Mouse (Mus musculus): Measurements from ENCODE around the gene Kdm8. TPM values are rescaled to one million over a fixed set of nuclear protein-coding genes. Genes with fewer than 3 reads are reported as not detected.

Kdm8 gene
- polyA plus RNA-seq, 1 experiment from 2014 or later, result 7.7 TPM

GRCm38 (mm10) chr7:125504618-125505017 lies 60.1 kb downstream of the Kdm8 start:
- 93% methylated on average over 5 of the region's 5 CpGs for WGBS
- H3K4me3 ChIP-seq (replicated peaks; ENCODE audit: low read depth, low read length), result no peak overlapping the region
- no peak overlapping the region for H3K27ac ChIP-seq
- no peaks in the 10 kb centered on the region for H3K4me1 ChIP-seq (replicated peaks; ENCODE audit: insufficient read depth, low read length)
- no peak overlapping the region for H3K4me2 ChIP-seq (ENCODE audit: low read length)
- TF ChIP-seq CTCF (IDR thresholded peaks at IDR 0.05; ENCODE audit: low read depth), result no peak
- H3K9me3 ChIP-seq (replicated peaks; ENCODE audit: low read length), result no peaks in the 10 kb centered on the region
- no peak overlapping the region for H3K9ac ChIP-seq (ENCODE audit: low read depth, low read length)
- no peaks in the 10 kb centered on the region for H3K27me3 ChIP-seq (ENCODE audit: insufficient read depth, low read length)
- no peak for DNase-seq (ENCODE audit: low spot score)
- no peaks in the 10 kb centered on the region for H3K36me3 ChIP-seq (ENCODE audit: insufficient read depth, low read length)
- ATAC-seq (replicated peaks; ENCODE audit: low FRiP score, low read depth), result no peak

DNA sequence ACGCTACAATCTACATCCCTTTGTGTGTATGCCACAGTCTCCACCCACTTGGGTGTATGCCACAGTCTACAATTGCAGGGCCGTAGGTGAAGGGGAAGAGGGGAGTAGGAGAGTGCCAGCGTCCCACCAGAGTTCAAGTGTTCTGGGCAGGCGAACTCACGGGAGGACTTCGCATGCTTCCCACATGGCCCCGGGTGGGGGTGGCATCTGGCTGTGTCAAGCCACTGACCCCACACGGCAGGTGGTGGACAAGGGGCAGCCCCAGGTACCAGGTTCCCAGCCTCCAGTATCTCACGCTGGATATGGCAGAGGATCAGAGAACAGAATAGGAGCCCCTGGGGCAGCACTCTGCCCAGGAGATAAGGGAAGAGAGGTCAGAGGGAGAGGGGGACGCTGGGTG lies 61.1 kb downstream of the Kdm8 start:
- H3K36me3 ChIP-seq (ENCODE audit: insufficient read depth, low read length), result no peaks in the 10 kb centered on the region
- H3K9me3 ChIP-seq (replicated peaks; ENCODE audit: low read length), result no peaks in the 10 kb centered on the region
- H3K4me2 ChIP-seq (ENCODE audit: low read length), result no peak overlapping the region
- no peaks in the 10 kb centered on the region for H3K27me3 ChIP-seq (ENCODE audit: insufficient read depth, low read length)
- ATAC-seq (replicated peaks; ENCODE audit: low FRiP score, low read depth), result no peak
- no peak overlapping the region for H3K4me3 ChIP-seq (replicated peaks; ENCODE audit: low read depth, low read length)
- no peak overlapping the region for H3K9ac ChIP-seq (ENCODE audit: low read depth, low read length)
- no peak overlapping the region for H3K27ac ChIP-seq
- no peaks in the 10 kb centered on the region for H3K4me1 ChIP-seq (replicated peaks; ENCODE audit: insufficient read depth, low read length)
- 84% methylated on average over 10 of the region's 10 CpGs for WGBS
- TF ChIP-seq CTCF (IDR thresholded peaks at IDR 0.05; ENCODE audit: low read depth), result no peak
- no peak for DNase-seq (ENCODE audit: low spot score)

DNA sequence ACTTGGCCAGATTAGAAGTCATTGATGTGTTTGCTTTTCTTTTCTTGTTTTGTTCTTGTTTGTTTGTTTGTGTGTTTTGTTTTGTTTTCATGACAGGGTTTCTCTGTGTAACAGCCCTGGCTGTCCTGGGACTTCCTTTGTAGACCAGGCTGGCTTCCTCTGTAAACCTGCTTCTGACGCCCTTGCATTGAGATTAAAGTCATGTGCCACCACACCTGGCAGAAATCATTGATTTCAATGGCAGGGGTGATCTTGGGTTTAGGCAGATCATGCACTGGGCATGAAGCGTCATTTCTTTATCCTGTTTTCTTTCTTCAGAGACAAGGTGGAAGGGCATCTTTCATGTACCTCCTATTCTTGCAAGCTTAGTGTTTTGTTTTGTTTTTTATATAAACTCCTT lies 62.8 kb downstream of the Kdm8 start:
- H3K4me1 ChIP-seq (replicated peaks; ENCODE audit: insufficient read depth, low read length), result no peaks in the 10 kb centered on the region
- no peaks in the 10 kb centered on the region for H3K36me3 ChIP-seq (ENCODE audit: insufficient read depth, low read length)
- no peak for DNase-seq (ENCODE audit: low spot score)
- ATAC-seq (replicated peaks; ENCODE audit: low FRiP score, low read depth), result no peak
- H3K9me3 ChIP-seq (replicated peaks; ENCODE audit: low read length), result no peaks in the 10 kb centered on the region
- no peak for TF ChIP-seq CTCF (IDR thresholded peaks at IDR 0.05; ENCODE audit: low read depth)
- H3K4me3 ChIP-seq (replicated peaks; ENCODE audit: low read depth, low read length), result no peak overlapping the region
- H3K4me2 ChIP-seq (ENCODE audit: low read length), result no peak overlapping the region
- no peaks in the 10 kb centered on the region for H3K27me3 ChIP-seq (ENCODE audit: insufficient read depth, low read length)
- H3K27ac ChIP-seq, result no peak overlapping the region
- WGBS, result 85% methylated on average over 2 of the region's 2 CpGs
- H3K9ac ChIP-seq (ENCODE audit: low read depth, low read length), result no peak overlapping the region

DNA sequence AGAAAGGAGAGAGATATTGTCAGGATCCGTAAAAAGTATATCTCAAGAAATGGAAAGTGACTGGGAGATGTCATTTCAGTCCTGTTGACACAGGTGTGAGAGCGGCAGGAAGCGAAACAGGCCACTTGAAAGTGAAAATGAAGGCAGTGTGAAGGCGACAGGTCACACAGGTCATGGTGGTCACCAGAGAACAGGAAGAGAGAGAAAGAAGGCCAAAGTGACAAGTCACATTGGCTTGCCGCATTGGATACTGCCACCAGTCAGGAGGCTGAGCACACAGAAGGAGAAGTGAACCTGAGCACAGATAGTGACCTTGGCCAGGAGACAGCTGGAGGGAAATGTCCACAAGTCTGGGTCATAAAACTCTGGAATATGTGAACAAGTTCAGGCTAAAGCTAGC lies 67.0 kb downstream of the Kdm8 start:
- ATAC-seq (replicated peaks; ENCODE audit: low FRiP score, low read depth) (no peak), DNase-seq (ENCODE audit: low spot score) (no peak)
- H3K4me2 ChIP-seq (ENCODE audit: low read length), result no peak overlapping the region
- no peak for TF ChIP-seq CTCF (IDR thresholded peaks at IDR 0.05; ENCODE audit: low read depth)
- H3K36me3 ChIP-seq (ENCODE audit: insufficient read depth, low read length), result no peaks in the 10 kb centered on the region
- no peak overlapping the region for H3K4me3 ChIP-seq (replicated peaks; ENCODE audit: low read depth, low read length)
- no peak overlapping the region for H3K27ac ChIP-seq
- no peaks in the 10 kb centered on the region for H3K27me3 ChIP-seq (ENCODE audit: insufficient read depth, low read length)
- H3K9ac ChIP-seq (ENCODE audit: low read depth, low read length), result no peak overlapping the region
- WGBS, result 65% methylated on average over 5 of the region's 5 CpGs
- H3K4me1 ChIP-seq (replicated peaks; ENCODE audit: insufficient read depth, low read length), result no peaks in the 10 kb centered on the region
- no peaks in the 10 kb centered on the region for H3K9me3 ChIP-seq (replicated peaks; ENCODE audit: low read length)

DNA sequence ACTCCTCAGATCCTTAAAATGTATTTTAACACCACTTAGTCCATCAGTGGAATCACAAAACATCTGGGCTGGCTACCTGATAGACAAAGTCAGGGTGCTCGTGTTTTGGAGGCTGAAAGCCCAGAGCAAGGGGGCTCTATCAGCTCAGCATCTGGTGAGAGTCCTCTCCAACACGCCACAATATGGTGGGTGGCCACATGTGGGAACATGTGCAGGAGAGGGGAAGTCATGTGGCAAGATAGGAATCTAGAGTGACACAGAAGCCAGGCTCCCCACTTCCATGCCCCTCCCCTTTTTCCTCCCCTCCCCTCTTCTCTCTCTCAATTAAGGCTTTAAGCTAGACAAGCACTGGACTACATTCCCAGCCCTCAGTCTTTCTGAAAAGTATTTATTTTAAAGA lies 67.4 kb downstream of the Kdm8 start:
- Histone ChIP-seq H3K4me1 (replicated peaks; ENCODE audit: insufficient read depth, low read length) (no peaks in the 10 kb centered on the region), H3K9ac (ENCODE audit: low read depth, low read length) (no peak overlapping the region), H3K4me3 (replicated peaks; ENCODE audit: low read depth, low read length) (no peak overlapping the region), H3K4me2 (ENCODE audit: low read length) (no peak overlapping the region), H3K9me3 (replicated peaks; ENCODE audit: low read length) (no peaks in the 10 kb centered on the region), H3K27ac (no peak overlapping the region), H3K27me3 (ENCODE audit: insufficient read depth, low read length) (no peaks in the 10 kb centered on the region), H3K36me3 (ENCODE audit: insufficient read depth, low read length) (no peaks in the 10 kb centered on the region)
- ATAC-seq (replicated peaks; ENCODE audit: low FRiP score, low read depth) (no peak), DNase-seq (ENCODE audit: low spot score) (no peak)
- no peak for TF ChIP-seq CTCF (IDR thresholded peaks at IDR 0.05; ENCODE audit: low read depth)
- WGBS, result 56% methylated on average over 2 of the region's 2 CpGs

Other genes with a start within 250 kb of the Kdm8 start
- 119 and 127 TPM in 2 replicates for gene Nsmce1, start 46.9 kb downstream of the Kdm8 start, polyA plus RNA-seq (2015; fragmentation: Nextera tagmentation; extraction: Ambion mirVana)
- gene Il4ra, start 107.4 kb downstream of the Kdm8 start, polyA plus RNA-seq (2015; fragmentation: Nextera tagmentation; extraction: Ambion mirVana), result 9.8 and 10.0 TPM in 2 replicates
- 0.18 and 0.22 TPM in 2 replicates for gene Il21r, start 158.8 kb downstream of the Kdm8 start, polyA plus RNA-seq (2015; fragmentation: Nextera tagmentation; extraction: Ambion mirVana)

Data from kidney, postnatal 0 days (tissue).